Mouse (Mus musculus) liver, embryonic 14.5 days (tissue): Measurements from ENCODE around the gene Gpr62. TPM values are rescaled to one million over a fixed set of nuclear protein-coding genes. Genes with fewer than 3 reads are reported as not detected.
"Not testable (repeated sequence)": the region's sequence is repeated elsewhere in the genome, so short reads cannot be mapped to it uniquely, and the experiment has no call there.

ENCODE experiments used
- ATAC-seq: fragments of 200-750 bp; cut with Nextera tagmentation; 2 replicates; pipeline ENCODE4 v1.8.0; 2017; ENCODE audit warnings: moderate number of reproducible peaks, mild to moderate bottlenecking, moderate library complexity; ENCODE audit not compliant: insufficient read depth
- DNase-seq, 3 experiments: peaks; one replicate each; pipeline ENCODE4 v3.0.0-alpha.2; 2012 to 2013; ENCODE audit warnings: low read depth in 3 of 3, low spot score in 3 of 3
- H3K27ac ChIP-seq: fragments of 300-500 bp; sonication (generic); 2 replicates; pipeline ENCODE4 v1.5.1; 2014; ENCODE audit warnings: moderate library complexity, mild to moderate bottlenecking, control low read depth, inconsistent platforms
- H3K27me3 ChIP-seq: fragments of 300-500 bp; sonication (generic); 2 replicates; pipeline ENCODE4 v1.6.1; 2014; ENCODE audit warnings: mild to moderate bottlenecking, low read length, moderate library complexity; ENCODE audit not compliant: control insufficient read depth, insufficient read depth
- H3K36me3 ChIP-seq: fragments of 300-500 bp; sonication (generic); replicated peaks from 2 replicates; pipeline ENCODE4 v1.6.1; 2014; ENCODE audit warnings: low read depth; ENCODE audit not compliant: control insufficient read depth, insufficient read depth
- H3K4me1 ChIP-seq, 2 experiments: fragments of 200-500 bp in 1 of 2; fragments of 300-500 bp in 1 of 2; sonication (generic) in 1 of 2; replicated peaks; 2 replicates each; pipeline ENCODE4 v1.6.1; 2012 to 2014; ENCODE audit warnings: antibody characterized with exemption in 1 of 2, inconsistent platforms in 1 of 2, low read length in 1 of 2; ENCODE audit not compliant: control insufficient read depth in 2 of 2, insufficient read depth in 2 of 2
- H3K4me2 ChIP-seq: fragments of 300-500 bp; sonication (generic); 2 replicates; pipeline ENCODE4 v1.6.1; 2014; ENCODE audit warnings: low read depth, mild to moderate bottlenecking, control low read depth, moderate library complexity
- H3K4me3 ChIP-seq, 2 experiments: fragments of 200-500 bp in 1 of 2; fragments of 300-500 bp in 1 of 2; sonication (generic) in 1 of 2; 2 replicates each; pipeline ENCODE4 v1.5.1; 2012 to 2014; ENCODE audit warnings: low read depth in 2 of 2, low read length in 2 of 2, mild to moderate bottlenecking in 2 of 2, control low read depth in 1 of 2, inconsistent platforms in 1 of 2, moderate library complexity in 1 of 2; ENCODE audit not compliant: insufficient read depth in 1 of 2
- H3K9ac ChIP-seq: fragments of 300-500 bp; sonication (generic); replicated peaks from 2 replicates; pipeline ENCODE4 v1.6.1; 2014; ENCODE audit warnings: mild to moderate bottlenecking, control low read depth, moderate library complexity
- H3K9me3 ChIP-seq: fragments of 300-500 bp; sonication (generic); 2 replicates; pipeline ENCODE4 v1.6.1; 2016; ENCODE audit warnings: low read length, mixed read lengths; ENCODE audit not compliant: control insufficient read depth
- CTCF ChIP-seq: IDR thresholded peaks from 2 replicates; pipeline ENCODE4 v1.5.1; 2016; ENCODE audit warnings: antibody characterized with exemption, low read depth, control low read depth
- EP300 ChIP-seq: IDR thresholded peaks from 2 replicates; pipeline ENCODE4 v1.6.1; 2016; ENCODE audit warnings: antibody characterized with exemption, low read depth
- WGBS: fragments of 180-500 bp; shearing (Covaris S2); extraction: QIAGEN DNeasy Blood & Tissue Kit; methylation state at CpG from one replicate; pipeline ENCODE4 v1.1.7; 2014; ENCODE audit not compliant: insufficient replicate concordance; 5-methylcytosine and 5-hydroxymethylcytosine counted together
- polyA plus RNA-seq, 2 experiments: library from polyadenylated mRNA; depleted of rRNA in 1 of 2; stranded (reverse) in 1 of 2; unstranded in 1 of 2; fragments of >200 nt; fragmentation: Nextera tagmentation in 1 of 2; extraction: Ambion mirVana in 1 of 2; gene quantifications; 2 replicates each; pipeline versions ENCODE4 v1.2.1 to v1.2.3; 2012 to 2014

Gpr62 gene
- polyA plus RNA-seq, 2 experiments, result not detected

GRCm38 (mm10) chr9:106504246-106504645, 38.5 kb upstream of the Gpr62 start:
- no peak for DNase-seq
- H3K4me3 ChIP-seq, result no peak overlapping the region
- no peaks in the 10 kb centered on the region for H3K9me3 ChIP-seq
- no peaks in the 10 kb centered on the region for H3K36me3 ChIP-seq
- TF ChIP-seq CTCF, result no peak
- TF ChIP-seq EP300, result no peak
- H3K9ac ChIP-seq, result no peak overlapping the region
- WGBS, result 63% methylated on average over 6 of the region's 6 CpGs
- H3K4me2 ChIP-seq, result no peak overlapping the region
- ATAC-seq, result no peak
- H3K27ac ChIP-seq, result no peak overlapping the region
- H3K4me1 ChIP-seq, result no peaks in the 10 kb centered on the region
- H3K27me3 ChIP-seq, result no peaks in the 10 kb centered on the region

GRCm38 (mm10) chr9:106501846-106502245, 36.1 kb upstream of the Gpr62 start:
- no peak for ATAC-seq
- H3K9ac ChIP-seq, result no peak overlapping the region
- H3K4me1 ChIP-seq, result no peaks in the 10 kb centered on the region
- no peaks in the 10 kb centered on the region for H3K36me3 ChIP-seq
- H3K4me2 ChIP-seq, result no peak overlapping the region
- H3K27ac ChIP-seq, result no peak overlapping the region
- DNase-seq, result no peak
- no peak for TF ChIP-seq EP300
- TF ChIP-seq CTCF, result no peak
- H3K27me3 ChIP-seq, result no peaks in the 10 kb centered on the region
- no peak overlapping the region for H3K4me3 ChIP-seq
- WGBS, result 73% methylated on average over 22 of the region's 22 CpGs
- no peaks in the 10 kb centered on the region for H3K9me3 ChIP-seq

- H3K9me3 ChIP-seq, result no peaks in the 10 kb centered on the region
- ATAC-seq, result no peak
- no peak within 1 kb of the TSS for H3K4me2 ChIP-seq
- H3K4me1 ChIP-seq, result no peaks in the 10 kb centered on the region
- no peak within 1 kb of the TSS for H3K4me3 ChIP-seq
- WGBS, result 79% methylated on average over 6 of the region's 6 CpGs
- no peaks in the 10 kb centered on the region for H3K36me3 ChIP-seq
- H3K9ac ChIP-seq, result no peak within 1 kb of the TSS
- no peak for TF ChIP-seq EP300
- TF ChIP-seq CTCF, result no peak
- no peaks in the 10 kb centered on the region for H3K27me3 ChIP-seq
- H3K27ac ChIP-seq, result no peak within 1 kb of the TSS
- no peak for DNase-seq
These were observed 33.9 kb upstream of the Gpr62 start, which contains the start of gene Iqcf1 for GRCm38 (mm10) chr9:106499667-106500066. Gene Iqcf1 (plus strand): TSS chr9:106499967.

- not testable (repeated sequence) for H3K9ac ChIP-seq, H3K27ac ChIP-seq, DNase-seq, H3K27me3 ChIP-seq, H3K4me2 ChIP-seq, H3K9me3 ChIP-seq, H3K36me3 ChIP-seq, H3K4me1 ChIP-seq, ATAC-seq, H3K4me3 ChIP-seq
- 63% methylated on average over 6 of the region's 6 CpGs for WGBS
These were observed 21.9 kb upstream of the Gpr62 start for GRCm38 (mm10) chr9:106487602-106488001.

- Histone ChIP-seq H3K36me3 (no peaks in the 10 kb centered on the region; the same call in 1 of the 2 replicates), H3K4me3 (no peak overlapping the region), H3K9ac (no peak overlapping the region), H3K4me2 (no peak overlapping the region), H3K9me3 (no peaks in the 10 kb centered on the region), H3K4me1 (no peaks in the 10 kb centered on the region), H3K27ac (no peak overlapping the region), H3K27me3 (no peaks in the 10 kb centered on the region)
- DNase-seq (no peak), ATAC-seq (no peak)
- TF ChIP-seq CTCF (no peak), EP300 (no peak)
- 83% methylated on average over 10 of the region's 10 CpGs for WGBS
These were observed 19.3 kb upstream of the Gpr62 start for GRCm38 (mm10) chr9:106485076-106485475.
